Mouse (Mus musculus): Measurements from ENCODE around the gene Hadha.
A peak's percentile ranks its signal among the peaks of the same experiment; 100 is the strongest.

The Hadha gene

GRCm38 (mm10) chr5:30153222-30153621, 1.7 kb downstream of the Hadha start:
- DNase-seq, result no peak

- DNase-seq, result peak; percentile 48
Measured at GRCm38 (mm10) chr5:30152413-30152812, 2.5 kb downstream of the Hadha start.

- peak; percentile 61 for DNase-seq
Measured at GRCm38 (mm10) chr5:30152007-30152406, 3.0 kb downstream of the Hadha start.

- no peak for DNase-seq
Measured at GRCm38 (mm10) chr5:30148133-30148920, 6.6 kb downstream of the Hadha start.

GRCm38 (mm10) chr5:30146526-30146925, 8.4 kb downstream of the Hadha start:
- DNase-seq, result no peak

GRCm38 (mm10) chr5:30138193-30138592, 16.8 kb downstream of the Hadha start:
- DNase-seq, result no peak

GRCm38 (mm10) chr5:30137271-30137670, 17.7 kb downstream of the Hadha start:
- no peak for DNase-seq

- DNase-seq, result no peak
Measured at GRCm38 (mm10) chr5:30135711-30136231, 19.2 kb downstream of the Hadha start.

- DNase-seq, result no peak
Measured at GRCm38 (mm10) chr5:30132173-30132572, 22.8 kb downstream of the Hadha start.

- no peak for DNase-seq
Measured at GRCm38 (mm10) chr5:30131246-30131645, 23.7 kb downstream of the Hadha start.

GRCm38 (mm10) chr5:30128680-30129079, 26.3 kb downstream of the Hadha start:
- DNase-seq, result no peak

- no peak for DNase-seq
Measured at GRCm38 (mm10) chr5:30127921-30128597, 26.9 kb downstream of the Hadha start.

GRCm38 (mm10) chr5:30126756-30127155, 28.2 kb downstream of the Hadha start:
- DNase-seq, result no peak

GRCm38 (mm10) chr5:30125587-30125986, 29.4 kb downstream of the Hadha start:
- DNase-seq, result no peak

GRCm38 (mm10) chr5:30122481-30122880, 32.5 kb downstream of the Hadha start:
- DNase-seq, result no peak

GRCm38 (mm10) chr5:30120106-30120505, 34.9 kb downstream of the Hadha start:
- peak; percentile 73 for DNase-seq

GRCm38 (mm10) chr5:30119163-30119562, 35.8 kb downstream of the Hadha start:
- peak; percentile 54 for DNase-seq

- DNase-seq, result no peak
Measured at GRCm38 (mm10) chr5:30118018-30118417, 36.9 kb downstream of the Hadha start.

GRCm38 (mm10) chr5:30115718-30116117, 39.2 kb downstream of the Hadha start:
- no peak for DNase-seq

- DNase-seq, result no peak
Measured at GRCm38 (mm10) chr5:30114761-30115140, 40.2 kb downstream of the Hadha start.

GRCm38 (mm10) chr5:30113881-30114760, 40.8 kb downstream of the Hadha start:
- no peak for DNase-seq

- no peak for DNase-seq
Measured at GRCm38 (mm10) chr5:30112533-30113068, 42.4 kb downstream of the Hadha start.

- DNase-seq, result no peak
Measured at GRCm38 (mm10) chr5:30111771-30112170, 43.2 kb downstream of the Hadha start.

All from kidney, adult 11 months (tissue).